Mouse (Mus musculus) heart, adult 2 months (tissue): Measurements from ENCODE around the gene Cfap99. TPM values are rescaled to one million over a fixed set of nuclear protein-coding genes. Genes with fewer than 3 reads are reported as not detected.

Experiments
- DNase-seq, 2 experiments: peaks; one replicate each; pipeline ENCODE4 v3.0.0; 2021
- H3K27ac ChIP-seq: fragments of 200-600 bp; 2 replicates; pipeline ENCODE4 v1.8.1; 2022
- H3K27me3 ChIP-seq: fragments of 200-500 bp; 2 replicates; pipeline ENCODE4 v1.6.1; 2012; ENCODE audit warnings: mild to moderate bottlenecking, low read length, inconsistent platforms, mixed read lengths; ENCODE audit not compliant: control insufficient read depth, insufficient read depth
- H3K36me3 ChIP-seq: fragments of 200-500 bp; 2 replicates; pipeline ENCODE4 v1.6.1; 2012; ENCODE audit warnings: low read length, inconsistent platforms; ENCODE audit not compliant: control insufficient read depth, insufficient read depth
- H3K4me1 ChIP-seq: fragments of 200-500 bp; 2 replicates; pipeline ENCODE4 v1.6.1; 2011; ENCODE audit warnings: low read length; ENCODE audit not compliant: control insufficient read depth, insufficient read depth
- H3K4me3 ChIP-seq: fragments of 200-600 bp; 2 replicates; pipeline ENCODE4 v1.8.1; 2022
- H3K79me2 ChIP-seq: fragments of 200-500 bp; replicated peaks from 2 replicates; pipeline ENCODE4 v1.6.1; 2012; ENCODE audit warnings: mild to moderate bottlenecking, inconsistent platforms, low read length, moderate library complexity, mixed read lengths; ENCODE audit not compliant: control insufficient read depth, insufficient read depth
- H3K9ac ChIP-seq: fragments of 200-500 bp; 2 replicates; pipeline ENCODE4 v1.6.1; 2012; ENCODE audit warnings: low read depth, mild to moderate bottlenecking, control low read depth, inconsistent platforms, low read length, mixed read lengths
- CTCF ChIP-seq: fragments of 200-600 bp; IDR thresholded peaks from 2 replicates; pipeline ENCODE4 v1.8.1; 2022; ENCODE audit warnings: antibody characterized with exemption, mild to moderate bottlenecking, moderate library complexity
- EP300 ChIP-seq: fragments of 200-500 bp; IDR thresholded peaks from 2 replicates; pipeline ENCODE4 v1.6.1; 2011; ENCODE audit warnings: low read depth, low read length, control low read depth; ENCODE audit not compliant: insufficient read depth
- POLR2A ChIP-seq: fragments of 200-500 bp; IDR thresholded peaks from 2 replicates; pipeline ENCODE4 v1.6.1; 2011; ENCODE audit warnings: mild to moderate bottlenecking, low read depth, low read length, control low read depth; ENCODE audit not compliant: insufficient read depth
- WGBS: fragments of 180-500 bp; shearing (Covaris S2); methylation state at CpG from one replicate; pipeline ENCODE4 v1.1.7; 2018; 5-methylcytosine and 5-hydroxymethylcytosine counted together
- intact Hi-C: fragments of 180-260 bp; cut with DNase I; formaldehyde crosslinking; loops from one replicate; pipeline ENCODE4 v1.15.1; 2025
- polyA plus RNA-seq: library from polyadenylated mRNA; depleted of rRNA; stranded (reverse); fragments of >200 nt; gene quantifications from 2 replicates; pipeline ENCODE4 v1.2.3, GENCODE M21; 2012
- total RNA-seq, 2 experiments: library from RNA; stranded (reverse); gene quantifications; 2 replicates each; pipeline ENCODE4 v1.2.3; 2021

The Cfap99 gene
- total and polyA plus RNA-seq, 3 experiments = not detected

- no peaks in the 10 kb centered on the region for H3K79me2 ChIP-seq
- 40% methylated on average over 3 of the region's 3 CpGs for WGBS
- TF ChIP-seq POLR2A (no peak), CTCF (no peak), EP300 (no peak)
- H3K27me3 ChIP-seq = no peaks in the 10 kb centered on the region
- H3K36me3 ChIP-seq = no peaks in the 10 kb centered on the region
- H3K4me1 ChIP-seq = no peaks in the 10 kb centered on the region
- H3K4me3 ChIP-seq = no peak overlapping the region
- intact Hi-C loops = no loop called here
- DNase-seq = no peak
- no peak overlapping the region for H3K27ac ChIP-seq
- H3K9ac ChIP-seq = no peak overlapping the region
Observed at GRCm38 (mm10) chr5:34309016-34309415, 20.6 kb downstream of the Cfap99 start.

- DNase-seq = no peak
- Histone ChIP-seq H3K27ac (no peak overlapping the region), H3K4me1 (no peaks in the 10 kb centered on the region), H3K36me3 (no peaks in the 10 kb centered on the region), H3K79me2 (no peaks in the 10 kb centered on the region), H3K27me3 (no peaks in the 10 kb centered on the region), H3K9ac (no peak overlapping the region), H3K4me3 (no peak overlapping the region)
- no peak for TF ChIP-seq POLR2A
- no peak for TF ChIP-seq CTCF
- no peak for TF ChIP-seq EP300
- intact Hi-C loops = no loop called here
- 66% methylated on average over 2 of the region's 2 CpGs for WGBS
Observed at GRCm38 (mm10) chr5:34319491-34320034, 31.2 kb downstream of the Cfap99 start.

GRCm38 (mm10) chr5:34321236-34321635 is 32.8 kb downstream of the Cfap99 start:
- Histone ChIP-seq H3K27me3 (no peaks in the 10 kb centered on the region), H3K9ac (no peak overlapping the region), H3K4me1 (no peaks in the 10 kb centered on the region), H3K4me3 (no peak overlapping the region), H3K79me2 (no peaks in the 10 kb centered on the region), H3K27ac (no peak overlapping the region), H3K36me3 (no peaks in the 10 kb centered on the region)
- intact Hi-C loops = no loop called here
- WGBS = 84% methylated on average over 4 of the region's 4 CpGs
- TF ChIP-seq CTCF (no peak), POLR2A (no peak)
- DNase-seq = no peak

- no peak for DNase-seq
- Histone ChIP-seq H3K79me2 (no peaks in the 10 kb centered on the region), H3K27me3 (peaks cover 3% of the 10 kb centered on the region), H3K4me1 (peaks cover 1% of the 10 kb centered on the region; the same call in 1 of the 2 replicates), H3K9ac (no peak overlapping the region), H3K27ac (no peak overlapping the region), H3K4me3 (no peak overlapping the region), H3K36me3 (no peaks in the 10 kb centered on the region)
- intact Hi-C loops = no loop called here
- TF ChIP-seq POLR2A = no peak
- TF ChIP-seq CTCF = no peak
- TF ChIP-seq EP300 = no peak
Observed at GRCm38 (mm10) chr5:34325286-34325685, 36.9 kb downstream of the Cfap99 start.

GRCm38 (mm10) chr5:34326249-34326691 is 37.9 kb downstream of the Cfap99 start:
- no peaks in the 10 kb centered on the region for H3K36me3 ChIP-seq
- no peak overlapping the region for H3K9ac ChIP-seq
- DNase-seq = no peak
- H3K4me1 ChIP-seq = peaks cover 1% of the 10 kb centered on the region; the same call in 1 of the 2 replicates
- intact Hi-C loops = no loop called here
- WGBS = 42% methylated on average over 4 of the region's 4 CpGs
- H3K27me3 ChIP-seq = peaks cover 3% of the 10 kb centered on the region
- no peak overlapping the region for H3K4me3 ChIP-seq
- TF ChIP-seq EP300 = no peak
- TF ChIP-seq CTCF = no peak
- TF ChIP-seq POLR2A = no peak
- no peaks in the 10 kb centered on the region for H3K79me2 ChIP-seq
- no peak overlapping the region for H3K27ac ChIP-seq

GRCm38 (mm10) chr5:34326875-34327576 is 38.6 kb downstream of the Cfap99 start:
- intact Hi-C loops = no loop called here
- no peak overlapping the region for H3K27ac ChIP-seq
- H3K79me2 ChIP-seq = no peaks in the 10 kb centered on the region
- peaks cover 3% of the 10 kb centered on the region for H3K27me3 ChIP-seq
- 23% methylated on average over 31 of the region's 31 CpGs for WGBS
- DNase-seq = peak; percentile 13 to 42
- no peak for TF ChIP-seq EP300
- no peak for TF ChIP-seq POLR2A
- no peak for TF ChIP-seq CTCF
- no peaks in the 10 kb centered on the region for H3K36me3 ChIP-seq
- H3K4me3 ChIP-seq = peak overlapping the region; percentile 34; the same call in 1 of the 2 replicates
- H3K4me1 ChIP-seq = peaks cover 1% of the 10 kb centered on the region; the same call in 1 of the 2 replicates
- peak overlapping the region; percentile 45 for H3K9ac ChIP-seq
